Mouse (Mus musculus) hindbrain, postnatal 0 days (tissue): ENCODE data around the gene Npepps. TPM values are rescaled to one million over a fixed set of nuclear protein-coding genes. Genes with fewer than 3 reads are reported as not detected.
"Not testable (repeated sequence)": the region's sequence is repeated elsewhere in the genome, so short reads cannot be mapped to it uniquely, and the experiment has no call there.

Experiments
- ATAC-seq: fragments of 200-750 bp; cut with Nextera tagmentation; 2 replicates; pipeline ENCODE4 v1.8.0; 2017; ENCODE audit warnings: mild to moderate bottlenecking, moderate TSS enrichment, moderate library complexity
- DNase-seq: peaks from one replicate; pipeline ENCODE4 v3.0.0-alpha.2; 2015; ENCODE audit warnings: low spot score
- H3K27ac ChIP-seq: fragments of 300-500 bp; sonication (generic); 2 replicates; pipeline ENCODE4 v1.5.1; 2014; ENCODE audit warnings: mild to moderate bottlenecking
- H3K27me3 ChIP-seq: fragments of 300-500 bp; sonication (generic); 2 replicates; pipeline ENCODE4 v1.6.1; 2014; ENCODE audit warnings: low read length, mixed read lengths; ENCODE audit not compliant: insufficient read depth
- H3K36me3 ChIP-seq: fragments of 300-500 bp; sonication (generic); 2 replicates; pipeline ENCODE4 v1.6.1; 2014; ENCODE audit warnings: low read length, mixed read lengths; ENCODE audit not compliant: insufficient read depth
- H3K4me1 ChIP-seq: fragments of 300-500 bp; sonication (generic); 2 replicates; pipeline ENCODE4 v1.6.1; 2014; ENCODE audit warnings: antibody characterized with exemption, low read length, mixed read lengths; ENCODE audit not compliant: insufficient read depth
- H3K4me2 ChIP-seq: fragments of 300-500 bp; sonication (generic); 2 replicates; pipeline ENCODE4 v1.6.1; 2014; ENCODE audit warnings: low read depth, mild to moderate bottlenecking, low read length, moderate library complexity, mixed read lengths
- H3K4me3 ChIP-seq: fragments of 300-500 bp; sonication (generic); 2 replicates; pipeline ENCODE4 v1.5.1; 2014; ENCODE audit warnings: low read length
- H3K9ac ChIP-seq: fragments of 300-500 bp; sonication (generic); replicated peaks from 2 replicates; pipeline ENCODE4 v1.6.1; 2014; ENCODE audit warnings: mild to moderate bottlenecking, low read length, moderate library complexity, mixed read lengths
- H3K9me3 ChIP-seq: fragments of 300-500 bp; sonication (generic); 2 replicates; pipeline ENCODE4 v1.6.1; 2016; ENCODE audit warnings: low read length, mixed read lengths
- CTCF ChIP-seq: IDR thresholded peaks from 2 replicates; pipeline ENCODE4 v1.5.1; 2016; ENCODE audit warnings: antibody characterized with exemption, control low read depth, low read depth
- WGBS: fragments of 180-500 bp; shearing (Covaris S2); extraction: QIAGEN DNeasy Blood & Tissue Kit; methylation state at CpG from one replicate; pipeline ENCODE4 v1.1.7; 2014; 5-methylcytosine and 5-hydroxymethylcytosine counted together
- polyA plus RNA-seq: library from polyadenylated mRNA; unstranded; fragments of >200 nt; fragmentation: Nextera tagmentation; extraction: Ambion mirVana; gene quantifications from 2 replicates; pipeline ENCODE4 v1.2.1, GENCODE M21; 2015
- total RNA-seq: library from RNA; depleted of rRNA; stranded (reverse); fragments of >200 nt; gene quantifications from 2 replicates; pipeline ENCODE4 v1.2.3, GENCODE M21; 2014

Gene Npepps
- total and polyA plus RNA-seq, 2 experiments from 2014 or later = 69.2 to 102 TPM

DNA sequence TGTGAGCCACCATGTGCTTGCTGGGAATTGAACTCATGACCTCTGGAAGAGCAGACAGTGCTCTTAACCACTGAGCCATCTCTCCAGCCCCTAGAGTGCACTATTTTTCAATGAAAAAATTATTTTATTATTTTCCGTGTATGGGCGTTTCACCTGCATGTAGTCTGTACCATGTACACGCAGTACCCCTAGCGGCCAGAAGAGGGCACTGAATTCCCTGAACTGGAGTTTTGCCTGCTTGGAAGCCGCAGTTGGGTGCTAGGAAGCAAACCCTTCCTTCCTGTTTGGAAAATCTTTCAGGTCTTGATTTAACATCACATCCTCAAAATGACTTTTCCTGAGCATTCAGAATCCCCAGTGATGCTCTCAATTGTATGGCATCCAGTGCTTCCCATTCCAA lies 81.8 kb downstream of the Npepps start:
- Histone ChIP-seq H3K27me3 (no peaks in the 10 kb centered on the region), H3K4me2 (no peak overlapping the region), H3K9me3 (no peaks in the 10 kb centered on the region), H3K4me3 (no peak overlapping the region), H3K27ac (no peak overlapping the region), H3K36me3 (no peaks in the 10 kb centered on the region), H3K4me1 (no peaks in the 10 kb centered on the region), H3K9ac (no peak overlapping the region)
- 18% methylated on average over 5 of the region's 5 CpGs for WGBS
- peak; percentile 75 for TF ChIP-seq CTCF
- ATAC-seq (no peak), DNase-seq (peak; percentile 45)

DNA sequence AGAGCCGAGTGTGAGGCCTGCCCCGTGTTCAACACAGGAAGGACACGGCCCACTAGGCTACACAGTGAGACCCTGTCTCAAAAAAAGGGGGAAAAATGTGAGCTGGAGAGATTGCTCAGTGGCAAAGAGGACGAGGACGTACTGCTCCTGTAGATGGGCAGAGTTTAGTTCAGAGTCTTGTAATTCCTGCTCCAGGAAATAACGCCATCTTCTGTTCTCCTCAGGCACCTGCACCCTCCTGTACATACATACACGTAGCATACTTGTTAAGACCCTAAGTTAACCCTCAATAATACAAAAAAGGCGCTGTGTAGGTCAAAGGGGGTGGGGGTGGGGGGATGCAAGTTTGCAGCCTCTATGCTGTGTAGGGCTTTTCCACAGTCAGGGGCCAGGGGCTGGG lies 83.4 kb downstream of the Npepps start:
- no peaks in the 10 kb centered on the region for H3K4me1 ChIP-seq
- no peaks in the 10 kb centered on the region for H3K9me3 ChIP-seq
- no peak overlapping the region for H3K27ac ChIP-seq
- no peaks in the 10 kb centered on the region for H3K27me3 ChIP-seq
- H3K36me3 ChIP-seq = no peaks in the 10 kb centered on the region
- no peak for ATAC-seq
- WGBS = 78% methylated on average over 8 of the region's 8 CpGs
- no peak overlapping the region for H3K9ac ChIP-seq
- no peak overlapping the region for H3K4me3 ChIP-seq
- TF ChIP-seq CTCF = no peak
- H3K4me2 ChIP-seq = no peak overlapping the region
- DNase-seq = no peak

DNA sequence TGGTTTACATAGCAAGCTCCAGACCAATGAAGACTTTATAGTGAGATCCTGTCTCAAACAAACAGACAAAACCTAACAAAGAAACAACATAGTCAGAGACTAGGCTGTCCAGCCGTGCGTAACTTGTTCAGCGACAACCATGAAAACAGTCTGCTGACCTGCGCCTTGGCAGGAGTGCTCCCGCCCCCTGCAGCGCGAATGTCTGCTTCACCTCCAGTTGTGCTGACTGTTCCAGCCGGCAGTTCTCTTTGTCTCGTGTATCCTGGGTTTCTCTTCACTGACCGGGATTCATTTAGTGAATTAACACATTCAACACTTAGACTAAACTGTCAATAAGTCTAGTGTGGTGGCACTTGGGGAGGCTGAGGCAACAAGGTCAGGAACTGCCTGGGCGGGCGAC lies 83.9 kb downstream of the Npepps start:
- H3K27ac ChIP-seq = no peak overlapping the region
- no peaks in the 10 kb centered on the region for H3K36me3 ChIP-seq
- H3K4me3 ChIP-seq = no peak overlapping the region
- no peaks in the 10 kb centered on the region for H3K9me3 ChIP-seq
- ATAC-seq = no peak
- H3K9ac ChIP-seq = no peak overlapping the region
- WGBS = 47% methylated on average over 12 of the region's 12 CpGs
- H3K4me1 ChIP-seq = no peaks in the 10 kb centered on the region
- no peaks in the 10 kb centered on the region for H3K27me3 ChIP-seq
- TF ChIP-seq CTCF = no peak
- no peak for DNase-seq
- H3K4me2 ChIP-seq = no peak overlapping the region

DNA sequence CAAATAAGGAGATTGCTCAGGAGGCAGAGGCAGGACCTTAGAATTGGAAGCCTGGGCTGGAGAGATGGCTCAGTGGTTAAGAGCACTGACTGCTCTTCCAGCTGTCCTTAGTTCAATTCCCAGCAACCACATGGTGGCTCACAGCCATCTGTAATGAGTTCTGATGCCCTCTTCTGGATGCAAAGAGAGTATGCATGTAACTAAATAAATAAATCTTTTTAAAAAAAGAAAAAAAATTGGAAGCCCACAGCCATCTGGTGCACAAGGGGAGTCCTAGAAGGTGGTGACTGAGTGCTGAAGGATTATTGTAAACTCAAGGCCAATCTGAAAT lies 87.9 kb downstream of the Npepps start:
- Histone ChIP-seq H3K27me3 (no peaks in the 10 kb centered on the region), H3K9me3 (no peaks in the 10 kb centered on the region), H3K9ac (no peak overlapping the region), H3K4me1 (no peaks in the 10 kb centered on the region), H3K27ac (no peak overlapping the region), H3K4me3 (no peak overlapping the region), H3K36me3 (no peaks in the 10 kb centered on the region), H3K4me2 (no peak overlapping the region)
- ATAC-seq (no peak), DNase-seq (no peak)
- peak; percentile 31 for TF ChIP-seq CTCF

DNA sequence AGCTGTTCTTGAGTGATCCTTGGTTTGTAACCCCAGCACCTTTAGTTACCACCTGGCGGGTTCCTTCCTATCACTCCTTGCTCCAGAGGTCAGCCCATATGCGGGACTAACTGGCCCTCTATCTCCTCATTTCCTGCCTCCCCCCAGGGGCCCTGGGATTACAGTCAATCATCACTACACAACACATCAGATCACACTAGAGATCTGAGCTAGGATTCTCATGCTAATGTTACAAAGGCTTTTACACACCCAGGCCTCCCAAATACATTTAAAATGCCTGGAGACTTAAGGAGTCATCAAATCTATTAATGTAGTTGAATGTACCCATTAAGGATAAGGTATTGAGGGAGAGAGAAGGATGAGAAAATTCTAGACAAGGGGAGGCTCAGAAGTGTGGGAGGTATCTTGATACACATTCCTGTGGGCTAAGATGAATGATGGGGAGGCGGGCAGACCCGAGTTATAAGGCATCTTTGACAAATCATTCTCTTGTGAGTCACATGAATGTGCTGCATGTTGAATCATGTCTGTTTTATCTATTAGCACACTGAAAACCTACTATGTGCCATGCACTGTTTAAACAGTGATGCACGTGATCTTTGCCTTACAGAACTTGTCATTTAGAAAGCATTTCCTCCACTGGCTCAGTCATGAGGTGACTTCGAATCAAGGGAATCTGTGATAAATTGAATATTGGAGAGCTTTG lies 88.4 kb downstream of the Npepps start:
- Histone ChIP-seq H3K4me3 (no peak overlapping the region), H3K27ac (no peak overlapping the region), H3K9me3 (no peaks in the 10 kb centered on the region), H3K4me2 (no peak overlapping the region), H3K27me3 (no peaks in the 10 kb centered on the region), H3K36me3 (no peaks in the 10 kb centered on the region), H3K4me1 (no peaks in the 10 kb centered on the region), H3K9ac (no peak overlapping the region)
- no peak for ATAC-seq
- DNase-seq = no peak
- TF ChIP-seq CTCF = no peak
- WGBS = 82% methylated on average over 6 of the region's 6 CpGs

DNA sequence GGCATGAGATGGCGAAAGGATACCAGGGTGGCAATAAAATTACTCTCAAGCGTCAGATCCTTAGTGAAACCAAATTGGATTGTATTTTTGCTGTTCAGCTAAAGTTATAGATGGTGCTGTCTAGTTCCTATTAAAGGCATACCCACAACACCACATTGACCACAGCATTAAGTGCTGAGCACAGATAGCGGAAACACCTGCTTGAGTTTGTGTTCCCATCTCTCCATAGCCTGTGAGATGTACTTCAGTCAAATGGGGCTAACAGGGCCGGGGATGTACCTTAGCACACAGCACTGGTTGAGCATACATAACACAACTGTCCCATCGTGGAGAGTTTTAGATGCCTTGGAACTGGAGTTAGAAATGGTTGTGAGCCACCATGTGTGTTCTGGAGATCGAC lies 89.4 kb downstream of the Npepps start:
- no peak overlapping the region for H3K4me3 ChIP-seq
- WGBS = 94% methylated on average over 6 of the region's 6 CpGs
- H3K27ac ChIP-seq = no peak overlapping the region
- H3K9ac ChIP-seq = no peak overlapping the region
- H3K4me1 ChIP-seq = peaks cover 6% of the 10 kb centered on the region; the same call in 1 of the 2 replicates
- H3K4me2 ChIP-seq = no peak overlapping the region
- no peak for TF ChIP-seq CTCF
- no peak for DNase-seq
- no peaks in the 10 kb centered on the region for H3K9me3 ChIP-seq
- ATAC-seq = no peak
- no peaks in the 10 kb centered on the region for H3K36me3 ChIP-seq
- no peaks in the 10 kb centered on the region for H3K27me3 ChIP-seq

DNA sequence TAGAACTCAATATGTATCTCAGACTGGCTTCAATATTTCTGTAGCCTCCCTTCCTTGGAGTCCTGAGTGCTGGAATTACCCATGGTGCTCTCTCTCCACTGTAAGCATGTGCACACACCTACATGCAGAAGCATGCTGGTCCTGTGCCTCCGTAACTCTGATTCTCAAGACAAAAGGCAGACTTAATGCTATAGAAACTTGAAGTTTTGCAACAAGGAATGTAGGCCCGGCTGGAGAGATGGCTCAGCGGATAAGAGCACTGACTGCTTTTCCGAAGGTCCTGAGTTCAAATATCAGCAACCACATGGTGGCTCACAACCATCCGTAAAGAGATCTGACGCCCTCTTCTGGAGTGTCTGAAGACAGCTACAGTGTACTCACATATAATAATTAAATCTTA lies 90.8 kb downstream of the Npepps start:
- H3K4me3 ChIP-seq, H3K9me3 ChIP-seq, H3K4me1 ChIP-seq, DNase-seq, H3K9ac ChIP-seq, H3K4me2 ChIP-seq, H3K27ac ChIP-seq, H3K36me3 ChIP-seq, H3K27me3 ChIP-seq, ATAC-seq: not testable (repeated sequence)
- WGBS = 84% methylated on average over 6 of the region's 6 CpGs
